Mouse (Mus musculus) ES-E14 (cell line): ENCODE measurements around the gene Pbrm1.

Experiments used
- CHD2 ChIP-seq: IDR thresholded peaks from 2 replicates; pipeline ENCODE4 v1.6.1; 2014; ENCODE audit warnings: mild to moderate bottlenecking, low read depth, low read length, inconsistent platforms
- HCFC1 ChIP-seq: IDR thresholded peaks from 2 replicates; pipeline ENCODE4 v1.6.1; 2012; ENCODE audit warnings: low read length, inconsistent platforms, borderline replicate concordance; ENCODE audit not compliant: insufficient read depth
- MAFK ChIP-seq: IDR thresholded peaks from 2 replicates; pipeline ENCODE4 v1.6.1; 2014; ENCODE audit warnings: mild to moderate bottlenecking, low read depth, low read length, inconsistent platforms; ENCODE audit not compliant: insufficient read depth
- ZC3H11A ChIP-seq: IDR thresholded peaks from 2 replicates; pipeline ENCODE4 v1.6.1; 2012; ENCODE audit warnings: low read depth, mild to moderate bottlenecking, inconsistent platforms, low read length, borderline replicate concordance
- ZNF384 ChIP-seq: IDR thresholded peaks from 2 replicates; pipeline ENCODE4 v1.6.1; 2012; ENCODE audit warnings: low read depth, low read length, inconsistent platforms

- no peak for TF ChIP-seq CHD2
- TF ChIP-seq ZNF384: no peak
- TF ChIP-seq ZC3H11A: no peak
- TF ChIP-seq HCFC1: no peak
- no peak for TF ChIP-seq MAFK
Observed at GRCm38 (mm10) chr14:31089918-31090317, 71.0 kb downstream of the Pbrm1 start.
